Mouse (Mus musculus) T-cell, adult 2 months (primary cell): ENCODE measurements around the gene Dtx2.

ENCODE experiments used
- DNase-seq: peaks from one replicate; pipeline ENCODE4 v3.0.0; 2022; ENCODE audit warnings: low spot score

The Dtx2 gene

GRCm38 (mm10) chr5:135975893-135976668 lies 18.5 kb upstream of the Dtx2 start:
- DNase-seq, result no peak

GRCm38 (mm10) chr5:135979381-135979780 lies 15.2 kb upstream of the Dtx2 start:
- DNase-seq, result no peak

GRCm38 (mm10) chr5:135979904-135980303 lies 14.7 kb upstream of the Dtx2 start, which contains the start of gene Zp3:
Gene Zp3 (plus strand): TSS chr5:135980099.
- DNase-seq, result no peak

- no peak for DNase-seq
These were observed 12.2 kb upstream of the Dtx2 start for GRCm38 (mm10) chr5:135982398-135982797.

- DNase-seq, result no peak
These were observed 10.0 kb upstream of the Dtx2 start for GRCm38 (mm10) chr5:135984546-135985044.

GRCm38 (mm10) chr5:135987248-135987647 lies 7.4 kb upstream of the Dtx2 start:
- no peak for DNase-seq

- DNase-seq, result no peak
These were observed 4.0 kb upstream of the Dtx2 start for GRCm38 (mm10) chr5:135990601-135991000.

- DNase-seq, result no peak
These were observed 1.1 kb upstream of the Dtx2 start for GRCm38 (mm10) chr5:135993381-135993965.

- DNase-seq, result no peak
These were observed 270 bp upstream of the Dtx2 start for GRCm38 (mm10) chr5:135994335-135994724.

- DNase-seq, result no peak
These were observed 1.6 kb downstream of the Dtx2 start for GRCm38 (mm10) chr5:135996162-135996561.

- DNase-seq, result no peak
These were observed 6.6 kb downstream of the Dtx2 start for GRCm38 (mm10) chr5:136001222-136001621.

- no peak for DNase-seq
These were observed 7.7 kb downstream of the Dtx2 start for GRCm38 (mm10) chr5:136002325-136002724.

GRCm38 (mm10) chr5:136002751-136003151 lies 8.2 kb downstream of the Dtx2 start:
- no peak for DNase-seq

GRCm38 (mm10) chr5:136004537-136004936 lies 9.9 kb downstream of the Dtx2 start:
- no peak for DNase-seq

- DNase-seq, result no peak
These were observed 13.1 kb downstream of the Dtx2 start for GRCm38 (mm10) chr5:136007745-136008144.

- DNase-seq, result no peak
These were observed 20.3 kb downstream of the Dtx2 start for GRCm38 (mm10) chr5:136014877-136015276.

GRCm38 (mm10) chr5:136015586-136015985 lies 21.0 kb downstream of the Dtx2 start:
- no peak for DNase-seq

GRCm38 (mm10) chr5:136016014-136016876 lies 21.6 kb downstream of the Dtx2 start:
- DNase-seq, result no peak

GRCm38 (mm10) chr5:136017262-136017661 lies 22.7 kb downstream of the Dtx2 start:
- no peak for DNase-seq

GRCm38 (mm10) chr5:136018726-136019125 lies 24.1 kb downstream of the Dtx2 start:
- DNase-seq, result no peak

GRCm38 (mm10) chr5:136019907-136020306 lies 25.3 kb downstream of the Dtx2 start:
- no peak for DNase-seq

GRCm38 (mm10) chr5:136025712-136026111 lies 31.1 kb downstream of the Dtx2 start:
- no peak for DNase-seq

- DNase-seq, result no peak
These were observed 32.3 kb downstream of the Dtx2 start for GRCm38 (mm10) chr5:136026859-136027258.
